Mouse (Mus musculus): ENCODE data around the gene Ubn2. TPM values are rescaled to one million over a fixed set of nuclear protein-coding genes. Genes with fewer than 3 reads are reported as not detected.
"Not testable (repeated sequence)": the region's sequence is repeated elsewhere in the genome, so short reads cannot be mapped to it uniquely, and the experiment has no call there.

Ubn2 gene
- polyA plus RNA-seq, 1 experiment from 2014 or later = 14.7 TPM

- H3K9ac ChIP-seq (ENCODE audit: low read length) = no peak overlapping the region
- no peak for ATAC-seq (replicated peaks; ENCODE audit: low FRiP score, low TSS enrichment, low read depth)
- H3K27me3 ChIP-seq (replicated peaks; ENCODE audit: control insufficient read depth, insufficient read depth, low read length) = no peaks in the 10 kb centered on the region
- no peak overlapping the region for H3K27ac ChIP-seq (ENCODE audit: low read depth)
- H3K4me3 ChIP-seq (ENCODE audit: low read depth, low read length) = no peak overlapping the region
- peaks cover 5% of the 10 kb centered on the region; the same call in 1 of the 2 replicates for H3K4me1 ChIP-seq (replicated peaks; ENCODE audit: control insufficient read depth, insufficient read depth, low read length)
- no peak overlapping the region for H3K4me2 ChIP-seq (ENCODE audit: low read length)
- DNase-seq (ENCODE audit: low spot score) = no peak
- no peaks in the 10 kb centered on the region for H3K36me3 ChIP-seq (ENCODE audit: control insufficient read depth, insufficient read depth, low read length)
- H3K9me3 ChIP-seq (ENCODE audit: control insufficient read depth, low read length) = no peaks in the 10 kb centered on the region
- 61% methylated on average over 5 of the region's 5 CpGs for WGBS
These were observed 97.6 kb downstream of the Ubn2 start for GRCm38 (mm10) chr6:38531211-38531820.

GRCm38 (mm10) chr6:38532500-38533420 lies 99.0 kb downstream of the Ubn2 start:
- H3K9ac ChIP-seq (ENCODE audit: low read length) = peak overlapping the region; percentile 73
- H3K4me1 ChIP-seq (replicated peaks; ENCODE audit: control insufficient read depth, insufficient read depth, low read length) = peaks cover 5% of the 10 kb centered on the region; the same call in 1 of the 2 replicates
- H3K4me2 ChIP-seq (ENCODE audit: low read length) = peak overlapping the region; percentile 96
- 5% methylated on average over 25 of the region's 25 CpGs for WGBS
- no peaks in the 10 kb centered on the region for H3K9me3 ChIP-seq (ENCODE audit: control insufficient read depth, low read length)
- ATAC-seq (replicated peaks; ENCODE audit: low FRiP score, low TSS enrichment, low read depth) (peak; percentile 38), DNase-seq (ENCODE audit: low spot score) (peak; percentile 85)
- H3K4me3 ChIP-seq (ENCODE audit: low read depth, low read length) = peak overlapping the region; percentile 91
- no peaks in the 10 kb centered on the region for H3K27me3 ChIP-seq (replicated peaks; ENCODE audit: control insufficient read depth, insufficient read depth, low read length)
- H3K36me3 ChIP-seq (ENCODE audit: control insufficient read depth, insufficient read depth, low read length) = no peaks in the 10 kb centered on the region
- peak overlapping the region; percentile 97 for H3K27ac ChIP-seq (ENCODE audit: low read depth)

GRCm38 (mm10) chr6:38533428-38534405 lies 100.0 kb downstream of the Ubn2 start, which contains the start of gene Fmc1:
Gene Fmc1 (plus strand): TSS chr6:38533502.
- Histone ChIP-seq H3K9ac (ENCODE audit: low read length) (peak within 1 kb of the TSS; percentile 90), H3K27ac (ENCODE audit: low read depth) (peak within 1 kb of the TSS; percentile 97), H3K36me3 (ENCODE audit: control insufficient read depth, insufficient read depth, low read length) (no peaks in the 10 kb centered on the region), H3K9me3 (ENCODE audit: control insufficient read depth, low read length) (no peaks in the 10 kb centered on the region), H3K4me2 (ENCODE audit: low read length) (peak within 1 kb of the TSS; percentile 96), H3K4me3 (ENCODE audit: low read depth, low read length) (peak within 1 kb of the TSS; percentile 91), H3K4me1 (replicated peaks; ENCODE audit: control insufficient read depth, insufficient read depth, low read length) (peaks cover 5% of the 10 kb centered on the region; the same call in 1 of the 2 replicates), H3K27me3 (replicated peaks; ENCODE audit: control insufficient read depth, insufficient read depth, low read length) (no peaks in the 10 kb centered on the region)
- peak; percentile 96 for DNase-seq (ENCODE audit: low spot score)
- WGBS = 5% methylated on average over 41 of the region's 41 CpGs
- peak; percentile 91 for ATAC-seq (replicated peaks; ENCODE audit: low FRiP score, low TSS enrichment, low read depth)

- 0 out of 2 replicates have a peak, but pooled peaks cover 3% of the 10 kb centered on the region for H3K36me3 ChIP-seq (ENCODE audit: control insufficient read depth, insufficient read depth, low read length)
- peak; percentile 76 for ATAC-seq (replicated peaks; ENCODE audit: low FRiP score, low TSS enrichment, low read depth)
- H3K4me2 ChIP-seq (ENCODE audit: low read length) = peak overlapping the region; percentile 58
- no peaks in the 10 kb centered on the region for H3K9me3 ChIP-seq (ENCODE audit: control insufficient read depth, low read length)
- no peaks in the 10 kb centered on the region for H3K27me3 ChIP-seq (replicated peaks; ENCODE audit: control insufficient read depth, insufficient read depth, low read length)
- WGBS = under 1% methylated on average over 53 of the region's 53 CpGs
- peaks cover 5% of the 10 kb centered on the region; the same call in 1 of the 2 replicates for H3K4me1 ChIP-seq (replicated peaks; ENCODE audit: control insufficient read depth, insufficient read depth, low read length)
- peak overlapping the region; percentile 97 for H3K27ac ChIP-seq (ENCODE audit: low read depth)
- peak; percentile 100 for DNase-seq (ENCODE audit: low spot score)
- H3K4me3 ChIP-seq (ENCODE audit: low read depth, low read length) = peak overlapping the region; percentile 91
- peak overlapping the region; percentile 90 for H3K9ac ChIP-seq (ENCODE audit: low read length)
These were observed 101.1 kb downstream of the Ubn2 start for GRCm38 (mm10) chr6:38534640-38535365.

DNA sequence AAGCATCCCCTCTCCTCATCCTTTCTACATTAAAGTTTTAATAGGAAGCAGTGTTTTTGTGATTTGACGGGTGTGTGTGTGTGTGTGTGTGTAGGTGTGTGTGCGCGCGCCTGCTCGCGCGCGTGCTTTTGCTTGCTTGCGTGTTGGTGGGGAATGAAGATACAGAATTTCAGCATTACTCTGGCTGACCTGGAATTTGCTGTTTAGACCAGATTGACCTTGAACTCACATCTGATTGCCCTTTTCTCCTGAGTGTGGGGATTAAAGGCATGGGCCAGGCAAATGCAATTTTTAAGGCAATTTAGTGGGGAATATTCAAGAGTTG lies 101.6 kb downstream of the Ubn2 start:
- Histone ChIP-seq H3K9ac (ENCODE audit: low read length) (peak overlapping the region; percentile 90), H3K9me3 (ENCODE audit: control insufficient read depth, low read length) (no peaks in the 10 kb centered on the region), H3K36me3 (ENCODE audit: control insufficient read depth, insufficient read depth, low read length) (0 out of 2 replicates have a peak, but pooled peaks cover 4% of the 10 kb centered on the region), H3K4me3 (ENCODE audit: low read depth, low read length) (peak overlapping the region; percentile 91), H3K4me1 (replicated peaks; ENCODE audit: control insufficient read depth, insufficient read depth, low read length) (peaks cover 5% of the 10 kb centered on the region; the same call in 1 of the 2 replicates), H3K4me2 (ENCODE audit: low read length) (peak overlapping the region; percentile 58), H3K27me3 (replicated peaks; ENCODE audit: control insufficient read depth, insufficient read depth, low read length) (no peaks in the 10 kb centered on the region), H3K27ac (ENCODE audit: low read depth) (peak overlapping the region; percentile 97)
- ATAC-seq (replicated peaks; ENCODE audit: low FRiP score, low TSS enrichment, low read depth) (no peak), DNase-seq (ENCODE audit: low spot score) (no peak)
- 3% methylated on average over 9 of the region's 9 CpGs for WGBS

DNA sequence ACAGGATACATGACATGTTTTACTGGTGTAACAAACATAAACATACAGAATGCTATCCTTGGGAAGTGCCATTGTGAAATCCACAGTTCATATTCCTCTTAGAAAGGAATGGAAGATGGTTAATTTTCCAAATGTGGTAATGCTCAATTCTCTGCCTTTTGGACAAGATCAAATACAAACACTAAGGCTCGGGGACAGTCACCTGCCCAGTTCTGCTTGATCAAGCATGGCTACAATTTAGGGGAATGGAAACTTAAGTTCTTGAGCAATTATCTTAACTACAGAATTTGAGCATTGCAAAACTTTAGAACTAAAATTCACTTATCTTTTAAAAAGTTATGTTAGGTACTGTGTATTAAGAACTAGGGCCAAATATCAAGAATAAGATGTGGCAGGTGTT lies 102.0 kb downstream of the Ubn2 start:
- H3K4me3 ChIP-seq (ENCODE audit: low read depth, low read length) = peak overlapping the region; percentile 91

DNA sequence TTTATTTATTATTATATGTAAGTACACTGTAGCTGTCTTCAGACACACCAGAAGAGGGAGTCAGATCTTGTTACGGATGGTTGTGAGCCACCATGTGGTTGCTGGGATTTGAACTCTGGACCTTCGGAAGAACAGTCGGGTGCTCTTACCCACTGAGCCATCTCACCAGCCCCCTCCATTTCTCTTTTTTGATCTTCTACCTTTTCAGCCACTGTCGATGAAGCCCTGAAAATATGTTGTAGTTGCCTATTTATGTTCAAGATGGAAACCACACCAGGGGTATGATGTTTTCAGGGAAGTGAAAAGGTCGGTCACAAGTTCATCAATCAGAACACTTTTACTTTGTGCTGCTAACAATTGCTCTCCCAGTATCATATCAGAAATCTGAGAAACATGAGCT lies 110.4 kb downstream of the Ubn2 start:
- H3K4me2 ChIP-seq (ENCODE audit: low read length); H3K27ac ChIP-seq (ENCODE audit: low read depth); H3K9me3 ChIP-seq (ENCODE audit: control insufficient read depth, low read length); DNase-seq (ENCODE audit: low spot score); H3K36me3 ChIP-seq (ENCODE audit: control insufficient read depth, insufficient read depth, low read length); H3K4me1 ChIP-seq (replicated peaks; ENCODE audit: control insufficient read depth, insufficient read depth, low read length); H3K27me3 ChIP-seq (replicated peaks; ENCODE audit: control insufficient read depth, insufficient read depth, low read length); H3K4me3 ChIP-seq (ENCODE audit: low read depth, low read length); H3K9ac ChIP-seq (ENCODE audit: low read length); ATAC-seq (replicated peaks; ENCODE audit: low FRiP score, low TSS enrichment, low read depth): not testable (repeated sequence)
- WGBS = 88% methylated on average over 2 of the region's 5 CpGs

More for the DNA sequence above, 102.0 kb downstream of the Ubn2 start:
- Histone ChIP-seq H3K9me3 (ENCODE audit: control insufficient read depth, low read length) (no peaks in the 10 kb centered on the region), H3K4me1 (replicated peaks; ENCODE audit: control insufficient read depth, insufficient read depth, low read length) (peaks cover 5% of the 10 kb centered on the region; the same call in 1 of the 2 replicates), H3K27me3 (replicated peaks; ENCODE audit: control insufficient read depth, insufficient read depth, low read length) (no peaks in the 10 kb centered on the region), H3K36me3 (ENCODE audit: control insufficient read depth, insufficient read depth, low read length) (0 out of 2 replicates have a peak, but pooled peaks cover 4% of the 10 kb centered on the region), H3K27ac (ENCODE audit: low read depth) (no peak overlapping the region), H3K9ac (ENCODE audit: low read length) (no peak overlapping the region; the same call in 1 of the 2 replicates), H3K4me2 (ENCODE audit: low read length) (peak overlapping the region; percentile 58)
- 81% methylated on average over 1 of the region's 1 CpGs for WGBS
- no peak for ATAC-seq (replicated peaks; ENCODE audit: low FRiP score, low TSS enrichment, low read depth)
- DNase-seq (ENCODE audit: low spot score) = no peak
